Mouse (Mus musculus) neural tube, embryonic 14.5 days (tissue): ENCODE results near the gene Tubb1. TPM values are rescaled to one million over a fixed set of nuclear protein-coding genes. Genes with fewer than 3 reads are reported as not detected.

Source experiments
- ATAC-seq: fragments of 200-750 bp; cut with Nextera tagmentation; 2 replicates; pipeline ENCODE4 v1.8.0; 2017; ENCODE audit warnings: low read depth, mild to moderate bottlenecking, moderate TSS enrichment, moderate library complexity
- H3K27ac ChIP-seq: fragments of 300-500 bp; sonication (generic); 2 replicates; pipeline ENCODE4 v1.5.1; 2014; ENCODE audit warnings: low read depth, mild to moderate bottlenecking, control low read depth, low read length, moderate library complexity, mixed read lengths
- H3K27me3 ChIP-seq: fragments of 300-500 bp; sonication (generic); 2 replicates; pipeline ENCODE4 v1.6.1; 2014; ENCODE audit warnings: low read length; ENCODE audit not compliant: control insufficient read depth, insufficient read depth
- H3K36me3 ChIP-seq: fragments of 300-500 bp; sonication (generic); 2 replicates; pipeline ENCODE4 v1.6.1; 2014; ENCODE audit warnings: low read length, mixed read lengths; ENCODE audit not compliant: control insufficient read depth, insufficient read depth
- H3K4me1 ChIP-seq: fragments of 300-500 bp; sonication (generic); 2 replicates; pipeline ENCODE4 v1.6.1; 2014; ENCODE audit warnings: low read length; ENCODE audit not compliant: control insufficient read depth, insufficient read depth
- H3K4me2 ChIP-seq: fragments of 300-500 bp; sonication (generic); 2 replicates; pipeline ENCODE4 v1.6.1; 2014; ENCODE audit warnings: mild to moderate bottlenecking, low read depth, low read length, control low read depth
- H3K4me3 ChIP-seq: fragments of 300-500 bp; sonication (generic); 2 replicates; pipeline ENCODE4 v1.5.1; 2014; ENCODE audit warnings: low read depth, low read length, control low read depth, mixed read lengths
- H3K9ac ChIP-seq: fragments of 300-500 bp; sonication (generic); replicated peaks from 2 replicates; pipeline ENCODE4 v1.6.1; 2014; ENCODE audit warnings: low read depth, mild to moderate bottlenecking, control low read depth, low read length, mixed read lengths
- H3K9me3 ChIP-seq: fragments of 300-500 bp; sonication (generic); 2 replicates; pipeline ENCODE4 v1.6.1; 2016; ENCODE audit warnings: low read length; ENCODE audit not compliant: control insufficient read depth
- WGBS: fragments of 180-500 bp; shearing (Covaris S2); extraction: QIAGEN DNeasy Blood & Tissue Kit; methylation state at CpG from one replicate; pipeline ENCODE4 v1.1.7; 2014; 5-methylcytosine and 5-hydroxymethylcytosine counted together
- polyA plus RNA-seq: library from polyadenylated mRNA; unstranded; fragments of >200 nt; fragmentation: Nextera tagmentation; extraction: Ambion mirVana; gene quantifications from 2 replicates; pipeline ENCODE4 v1.2.1, GENCODE M21; 2014

Gene Tubb1
- polyA plus RNA-seq, 1 experiment from 2014 or later = 0.19 TPM

DNA sequence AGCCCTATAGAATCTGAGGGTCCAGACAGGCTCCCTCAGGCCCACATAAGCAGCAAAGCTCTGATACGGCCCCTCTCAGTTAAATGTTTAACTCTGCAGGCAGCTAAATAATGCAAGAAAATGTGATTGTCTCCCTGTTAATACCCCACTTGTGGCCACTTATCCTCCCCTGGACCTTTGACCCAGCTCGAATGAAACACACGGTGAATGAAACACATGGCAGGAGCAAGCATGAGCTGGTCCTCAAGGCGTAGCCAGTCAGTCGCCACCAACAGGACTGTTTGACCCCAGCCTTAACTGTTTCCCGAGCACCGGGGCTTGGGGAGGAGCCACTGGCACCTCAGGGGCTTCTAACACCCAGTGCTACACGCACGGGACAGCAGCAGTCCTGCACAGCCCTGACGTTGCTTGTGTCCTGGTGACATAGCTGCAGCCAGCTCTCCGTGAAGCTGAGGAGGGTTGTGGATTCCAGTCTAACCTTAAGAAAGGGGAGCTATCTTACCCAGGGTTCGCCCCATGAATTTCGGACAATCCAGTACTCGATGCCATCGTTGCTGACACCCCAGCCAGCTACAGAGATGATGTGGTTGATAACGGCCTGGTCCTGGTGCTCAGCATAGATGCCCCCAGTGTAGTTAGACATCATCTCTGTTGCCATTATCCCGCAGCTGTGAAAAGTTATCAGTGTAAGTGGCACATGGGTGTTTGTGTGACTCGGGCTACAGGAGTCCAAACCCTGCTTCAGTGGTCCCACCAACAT lies 22.2 kb upstream of the Tubb1 start:
- Histone ChIP-seq H3K4me3 (no peak overlapping the region), H3K9ac (no peak overlapping the region), H3K27me3 (no peaks in the 10 kb centered on the region), H3K9me3 (no peaks in the 10 kb centered on the region), H3K27ac (no peak overlapping the region), H3K4me2 (no peak overlapping the region), H3K36me3 (peaks cover 32% of the 10 kb centered on the region), H3K4me1 (no peaks in the 10 kb centered on the region)
- no peak for ATAC-seq
- 84% methylated on average over 18 of the region's 18 CpGs for WGBS

DNA sequence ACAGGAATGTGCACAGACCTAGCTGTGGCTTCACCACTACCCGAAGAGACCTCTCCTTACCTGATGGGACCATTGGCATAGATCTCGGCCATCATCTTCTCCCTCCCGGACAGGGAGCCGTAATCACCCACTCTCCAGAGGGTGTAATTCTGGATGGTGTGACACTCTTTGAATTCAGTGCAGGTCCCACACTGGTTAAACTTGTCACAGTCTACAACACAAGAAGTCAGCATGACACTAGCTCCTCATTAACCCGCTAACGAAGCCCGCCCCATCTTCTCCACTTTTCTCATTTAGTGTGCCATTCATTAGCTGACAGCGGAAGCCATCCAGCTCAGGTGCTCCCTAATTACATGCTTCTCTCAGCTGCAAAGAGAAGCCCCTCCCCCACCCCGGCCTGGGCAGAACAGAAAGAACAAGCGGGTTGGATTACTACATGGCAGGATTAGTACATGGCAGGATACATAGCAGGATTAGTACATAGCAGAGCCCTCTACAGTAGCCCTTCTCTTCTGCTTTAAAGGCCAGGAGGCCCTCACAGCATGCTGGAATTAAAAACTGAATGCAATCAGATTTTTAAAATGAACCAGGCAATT lies 21.4 kb upstream of the Tubb1 start:
- H3K9ac ChIP-seq = no peak overlapping the region
- ATAC-seq = peak; percentile 63
- 0 out of 2 replicates have a peak overlapping the region, but pooled peaks have one; percentile 12 for H3K27ac ChIP-seq
- no peaks in the 10 kb centered on the region for H3K27me3 ChIP-seq
- H3K4me1 ChIP-seq = no peaks in the 10 kb centered on the region
- no peaks in the 10 kb centered on the region for H3K9me3 ChIP-seq
- peaks cover 30% of the 10 kb centered on the region for H3K36me3 ChIP-seq
- H3K4me3 ChIP-seq = no peak overlapping the region
- no peak overlapping the region for H3K4me2 ChIP-seq
- 65% methylated on average over 10 of the region's 10 CpGs for WGBS

DNA sequence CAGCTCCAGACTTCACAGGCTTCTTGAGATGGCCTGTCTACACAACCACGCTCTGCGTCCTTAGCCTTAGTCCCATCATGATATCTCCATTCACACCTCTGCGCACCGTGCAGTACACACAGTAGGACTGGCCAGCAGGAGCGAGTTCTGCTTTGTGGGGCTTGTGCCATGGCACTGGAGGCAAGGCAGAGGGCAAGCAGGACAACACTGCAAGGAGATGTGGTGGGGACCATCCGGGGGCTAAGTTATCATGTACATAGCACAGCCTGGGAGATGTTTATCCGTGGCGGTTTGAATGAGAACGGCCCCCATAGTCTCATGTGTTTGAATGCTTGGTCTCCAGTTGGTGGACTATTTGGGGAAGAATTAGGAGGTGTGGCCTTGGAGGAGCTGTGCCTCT lies 15.6 kb upstream of the Tubb1 start:
- Histone ChIP-seq H3K9me3 (no peaks in the 10 kb centered on the region), H3K27me3 (no peaks in the 10 kb centered on the region), H3K4me1 (peaks cover 6% of the 10 kb centered on the region; the same call in 1 of the 2 replicates), H3K4me2 (no peak overlapping the region), H3K36me3 (no peaks in the 10 kb centered on the region), H3K4me3 (no peak overlapping the region), H3K9ac (no peak overlapping the region), H3K27ac (no peak overlapping the region)
- 98% methylated on average over 9 of the region's 9 CpGs for WGBS
- no peak for ATAC-seq

DNA sequence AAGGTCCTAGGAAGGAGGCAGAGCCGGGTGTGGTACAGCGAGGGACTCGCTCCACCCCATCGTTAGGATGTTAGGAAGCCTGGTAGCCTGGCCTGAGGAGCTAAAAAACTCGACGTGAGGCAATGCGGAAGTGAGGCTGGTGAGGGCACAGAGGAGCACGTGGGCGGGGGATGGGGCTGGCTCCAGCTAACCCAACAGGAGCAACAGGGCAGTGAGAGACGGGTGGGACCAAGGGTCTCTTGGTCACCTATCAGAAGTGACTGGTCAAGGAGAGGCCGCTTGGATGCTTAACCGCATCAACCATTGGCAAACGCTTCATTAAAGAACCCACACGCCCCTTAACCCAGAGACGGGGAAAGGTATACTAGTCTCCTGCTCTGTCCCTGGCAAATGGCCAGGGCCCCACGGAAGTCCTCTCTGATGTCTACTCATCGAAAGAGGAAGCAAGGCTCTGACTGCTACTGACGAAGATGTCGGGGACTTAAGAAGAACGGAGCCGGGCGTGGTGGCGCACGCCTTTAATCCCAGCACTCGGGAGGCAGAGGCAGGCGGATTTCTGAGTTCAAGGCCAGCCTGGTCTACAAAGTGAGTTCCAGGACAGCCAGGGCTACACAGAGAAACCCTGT lies 14.3 kb upstream of the Tubb1 start:
- Histone ChIP-seq H3K4me3 (no peak overlapping the region), H3K27ac (no peak overlapping the region), H3K27me3 (no peaks in the 10 kb centered on the region), H3K4me2 (no peak overlapping the region), H3K9me3 (no peaks in the 10 kb centered on the region), H3K36me3 (no peaks in the 10 kb centered on the region), H3K9ac (no peak overlapping the region), H3K4me1 (peaks cover 6% of the 10 kb centered on the region; the same call in 1 of the 2 replicates)
- WGBS = 93% methylated on average over 26 of the region's 26 CpGs
- ATAC-seq = no peak

DNA sequence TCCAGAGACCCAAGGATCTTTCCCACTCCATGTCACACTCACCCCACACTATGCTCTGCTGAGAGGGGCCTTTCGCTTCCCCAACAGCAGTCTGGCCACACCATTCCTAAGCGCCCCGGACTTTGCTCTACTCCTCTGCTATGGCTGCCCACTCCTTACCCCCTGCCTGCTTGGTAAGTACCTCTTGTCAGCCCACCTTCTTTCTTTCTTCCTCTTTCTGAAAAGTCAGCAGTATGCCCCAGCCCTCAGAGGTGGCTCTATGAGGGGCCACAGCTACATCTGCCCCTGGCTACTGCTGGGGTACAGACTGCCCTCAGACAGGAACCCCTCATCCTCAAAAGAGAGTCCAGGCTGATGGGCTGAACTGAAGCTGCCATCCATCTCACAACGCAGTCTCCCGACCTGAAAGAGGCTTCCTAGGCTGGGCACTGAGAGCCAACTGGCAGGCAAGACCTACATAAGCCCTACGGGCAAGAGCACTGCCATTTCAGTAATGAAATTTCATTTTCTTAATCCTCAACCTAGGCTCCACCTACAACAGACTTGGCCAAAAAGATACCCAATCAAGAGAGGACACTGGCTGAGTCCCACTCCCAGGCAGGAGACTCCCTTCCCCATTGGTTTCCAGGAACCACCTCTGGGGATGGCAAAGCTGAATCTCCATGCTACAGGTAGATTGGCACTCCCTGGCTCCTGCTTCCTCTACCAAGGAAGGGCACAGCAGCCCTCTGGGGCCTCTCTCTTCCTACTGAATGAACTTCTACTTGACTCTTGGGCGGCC lies 13.4 kb upstream of the Tubb1 start:
- no peak overlapping the region for H3K27ac ChIP-seq
- H3K4me2 ChIP-seq = no peak overlapping the region
- WGBS = 97% methylated on average over 7 of the region's 7 CpGs
- H3K9me3 ChIP-seq = no peaks in the 10 kb centered on the region
- no peak for ATAC-seq
- H3K4me3 ChIP-seq = no peak overlapping the region
- H3K9ac ChIP-seq = no peak overlapping the region
- no peaks in the 10 kb centered on the region for H3K36me3 ChIP-seq
- peaks cover 6% of the 10 kb centered on the region; the same call in 1 of the 2 replicates for H3K4me1 ChIP-seq
- no peaks in the 10 kb centered on the region for H3K27me3 ChIP-seq

DNA sequence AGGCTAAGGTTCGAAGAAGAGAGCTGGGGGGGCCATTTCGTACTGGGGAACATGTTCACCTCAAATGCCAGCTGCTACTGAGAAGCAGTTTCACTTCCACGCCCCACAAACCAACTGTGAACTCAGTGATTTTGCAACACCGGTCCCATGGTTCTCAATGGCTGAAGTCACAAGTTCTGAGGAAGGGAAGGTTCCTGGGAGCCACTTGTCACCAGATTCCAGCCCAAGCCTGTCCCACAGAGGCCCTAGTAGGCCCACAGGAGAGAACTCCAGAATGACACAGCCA lies 12.9 kb upstream of the Tubb1 start:
- ATAC-seq = no peak
- H3K4me3 ChIP-seq = no peak overlapping the region
- peaks cover 6% of the 10 kb centered on the region; the same call in 1 of the 2 replicates for H3K4me1 ChIP-seq
- H3K4me2 ChIP-seq = peak overlapping the region; percentile 62
- H3K27ac ChIP-seq = no peak overlapping the region
- no peaks in the 10 kb centered on the region for H3K27me3 ChIP-seq
- H3K9me3 ChIP-seq = no peaks in the 10 kb centered on the region
- no peaks in the 10 kb centered on the region for H3K36me3 ChIP-seq
- WGBS = 95% methylated on average over 4 of the region's 4 CpGs
- H3K9ac ChIP-seq = no peak overlapping the region

DNA sequence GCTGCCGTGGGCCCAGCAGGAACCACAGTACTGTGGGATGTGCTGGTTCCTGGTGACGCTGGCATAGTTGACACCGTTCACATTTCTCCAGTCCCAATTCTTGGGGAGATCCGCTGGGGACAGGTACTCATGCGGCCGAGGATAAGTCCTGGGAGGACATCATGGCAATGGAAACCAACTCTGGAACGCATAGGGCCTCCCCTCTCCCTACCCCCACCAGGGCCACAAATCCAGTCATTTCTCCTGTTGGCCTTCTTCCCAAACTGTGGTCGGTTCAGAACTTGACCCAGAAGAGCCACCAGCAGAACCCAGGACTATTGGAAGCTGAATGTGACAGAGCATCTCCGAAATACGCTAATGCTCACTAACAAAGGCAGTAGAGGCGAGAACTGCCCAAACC lies 12.3 kb upstream of the Tubb1 start:
- 69% methylated on average over 11 of the region's 11 CpGs for WGBS
- Histone ChIP-seq H3K9ac (peak overlapping the region; percentile 43), H3K9me3 (no peaks in the 10 kb centered on the region), H3K4me1 (peaks cover 6% of the 10 kb centered on the region; the same call in 1 of the 2 replicates), H3K27me3 (no peaks in the 10 kb centered on the region), H3K36me3 (no peaks in the 10 kb centered on the region), H3K27ac (no peak overlapping the region), H3K4me2 (peak overlapping the region; percentile 62), H3K4me3 (peak overlapping the region; percentile 37)
- ATAC-seq = peak; percentile 23; the same call in 1 of the 2 replicates

DNA sequence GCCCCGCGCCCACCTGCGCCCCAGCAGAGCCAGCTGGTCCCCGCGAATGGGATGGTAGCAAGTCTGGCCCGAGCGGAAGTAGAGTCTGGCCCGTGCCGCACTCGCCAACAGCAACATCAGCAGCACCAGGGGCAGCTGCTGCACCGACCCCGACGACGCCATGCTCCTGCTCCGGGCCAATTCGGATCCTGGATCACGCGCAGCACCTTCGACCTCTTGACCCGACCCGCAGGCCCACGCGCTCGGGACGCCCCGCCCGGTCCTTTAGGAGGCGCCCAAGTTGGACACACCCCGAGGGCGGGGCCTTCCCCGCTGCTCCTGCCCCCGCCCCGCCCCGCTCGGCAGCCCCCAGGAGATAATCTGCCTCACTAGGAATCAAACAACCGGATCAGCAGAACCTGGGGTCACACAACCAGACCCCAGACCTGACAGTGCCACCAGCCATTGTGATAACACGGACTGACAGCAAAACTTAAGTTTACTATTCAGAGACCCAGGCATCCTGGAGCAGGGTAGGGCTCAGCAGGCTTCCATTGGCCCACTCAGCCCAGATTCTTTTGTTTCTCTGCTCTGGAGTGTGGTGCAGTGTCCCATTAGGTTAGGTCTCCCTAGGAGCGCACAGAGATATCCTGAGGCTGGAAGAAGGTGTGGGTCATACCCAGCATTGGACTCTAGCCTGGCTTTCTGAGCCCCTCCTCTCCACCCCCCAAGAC lies 11.6 kb upstream of the Tubb1 start, which contains the start of gene Ctsz:
Gene Ctsz (minus strand): TSS at position 303 of the 713 bp plus-strand sequence.
- Histone ChIP-seq H3K4me1 (peaks cover 6% of the 10 kb centered on the region; the same call in 1 of the 2 replicates), H3K4me2 (peak within 1 kb of the TSS; percentile 62), H3K9ac (peak within 1 kb of the TSS; percentile 43), H3K9me3 (no peaks in the 10 kb centered on the region), H3K27me3 (no peaks in the 10 kb centered on the region), H3K36me3 (no peaks in the 10 kb centered on the region), H3K27ac (no peak within 1 kb of the TSS), H3K4me3 (peak within 1 kb of the TSS; percentile 37)
- peak; percentile 80 for ATAC-seq
- 1% methylated on average over 38 of the region's 38 CpGs for WGBS
